Mouse (Mus musculus) right cerebral cortex, postnatal 4 days (tissue): ENCODE results near the gene Akain1.

Experiments used
- DNase-seq: peaks from one replicate; pipeline ENCODE4 v3.0.0-alpha.2; 2022

The Akain1 gene

DNA sequence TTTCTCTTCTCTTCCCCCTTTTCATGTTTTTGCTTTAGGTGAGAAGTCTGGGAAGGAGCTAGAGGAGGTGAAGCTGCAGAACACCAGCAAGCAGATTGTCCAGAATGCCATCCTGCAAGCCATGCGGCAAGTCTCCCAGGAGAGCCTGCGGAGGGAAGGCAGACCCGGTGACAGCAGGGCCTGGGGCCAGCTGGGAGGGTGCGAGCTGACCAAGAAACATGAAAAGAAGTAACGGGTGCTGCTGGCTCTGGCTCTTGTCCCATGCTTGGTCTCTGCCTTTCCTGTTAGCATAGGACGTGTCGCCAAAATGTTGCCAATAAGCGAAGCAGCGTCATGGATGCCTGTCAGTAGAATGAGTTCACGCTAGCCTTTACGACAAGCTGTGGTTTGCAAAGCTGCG lies 48.0 kb downstream of the Akain1 start:
- DNase-seq = no peak

DNA sequence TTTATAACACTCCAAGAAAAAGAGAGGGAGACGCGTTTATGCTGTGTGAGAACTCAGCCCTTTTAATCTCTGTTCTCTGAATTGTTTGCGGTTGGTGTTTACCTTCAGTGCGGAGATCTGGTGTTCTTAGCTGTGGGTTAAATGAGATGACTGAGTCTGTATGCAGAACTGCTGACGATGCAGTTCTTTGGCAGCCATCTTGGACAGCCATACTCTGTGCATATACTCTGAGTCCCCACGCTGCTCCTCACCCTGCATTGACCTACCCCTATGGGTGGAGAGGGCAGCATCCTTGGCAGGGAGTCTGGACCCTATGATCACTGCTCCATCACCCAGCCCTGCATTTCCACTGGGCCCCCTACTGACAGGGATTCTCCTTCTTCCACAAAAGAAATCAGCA lies 48.8 kb downstream of the Akain1 start:
- DNase-seq = no peak

- DNase-seq = no peak
Observed at GRCm38 (mm10) chr17:69488826-69489225, 49.7 kb downstream of the Akain1 start.

GRCm38 (mm10) chr17:69492368-69492767 lies 53.2 kb downstream of the Akain1 start:
- DNase-seq = no peak

GRCm38 (mm10) chr17:69495531-69495930 lies 56.4 kb downstream of the Akain1 start:
- no peak for DNase-seq

GRCm38 (mm10) chr17:69496125-69496524 lies 57.0 kb downstream of the Akain1 start:
- DNase-seq = no peak

DNA sequence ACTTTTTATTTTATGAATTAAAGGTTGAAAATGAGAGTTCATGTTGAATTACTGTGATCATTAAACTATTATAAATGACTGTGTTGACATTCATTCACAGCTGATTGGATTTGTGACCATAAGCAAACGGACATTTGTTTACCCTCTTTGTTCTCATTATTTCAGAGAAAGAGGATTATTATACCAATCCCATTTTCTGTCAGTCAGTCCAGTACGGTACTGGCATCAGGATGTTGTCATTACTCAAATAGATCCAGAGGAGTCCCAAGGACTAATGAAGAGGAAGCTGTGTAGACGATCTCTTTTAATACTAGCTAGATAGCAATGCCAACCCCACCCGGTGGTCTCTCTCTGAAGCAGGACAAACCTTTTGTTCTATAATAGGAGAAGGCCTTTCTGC lies 58.2 kb downstream of the Akain1 start:
- no peak for DNase-seq

DNA sequence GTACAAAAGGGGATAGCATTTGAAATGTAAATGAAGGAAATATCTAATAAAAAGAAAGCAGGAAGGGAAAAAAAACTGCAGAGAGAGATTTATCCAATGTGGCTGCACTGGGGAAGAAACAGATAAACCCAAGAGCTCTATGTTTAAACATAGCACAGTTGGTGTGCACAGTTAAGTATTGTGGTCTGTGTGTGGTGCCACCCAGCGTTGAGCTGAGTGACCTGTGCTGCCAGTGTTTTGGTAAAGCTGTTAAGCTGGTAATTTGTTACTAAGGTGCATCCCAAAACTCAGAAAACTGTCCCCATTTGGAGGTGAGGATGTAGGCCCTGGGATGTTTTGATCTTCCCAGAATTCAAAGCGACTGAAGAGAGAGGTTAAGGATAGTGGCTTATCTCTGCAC lies 59.8 kb downstream of the Akain1 start:
- no peak for DNase-seq

DNA sequence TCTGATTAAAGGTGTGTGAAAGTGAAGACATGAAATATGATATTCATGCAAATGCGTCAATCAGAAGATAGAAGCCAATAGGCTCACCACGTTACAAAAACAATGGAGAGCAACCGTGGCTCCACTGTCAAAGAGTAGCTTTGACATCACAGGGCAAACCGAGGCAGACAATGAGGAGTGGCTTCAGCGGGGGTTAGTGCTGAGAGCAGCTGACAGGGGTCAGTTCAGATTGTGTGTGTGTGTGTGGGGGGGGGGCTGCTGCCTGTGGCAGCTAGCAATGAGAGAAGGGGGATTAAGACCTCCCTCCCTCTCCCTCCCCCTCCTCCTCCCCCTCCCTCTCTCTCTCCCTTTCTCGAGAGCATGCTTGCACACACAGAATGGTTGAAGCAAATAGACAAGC lies 60.3 kb downstream of the Akain1 start:
- DNase-seq = no peak

DNA sequence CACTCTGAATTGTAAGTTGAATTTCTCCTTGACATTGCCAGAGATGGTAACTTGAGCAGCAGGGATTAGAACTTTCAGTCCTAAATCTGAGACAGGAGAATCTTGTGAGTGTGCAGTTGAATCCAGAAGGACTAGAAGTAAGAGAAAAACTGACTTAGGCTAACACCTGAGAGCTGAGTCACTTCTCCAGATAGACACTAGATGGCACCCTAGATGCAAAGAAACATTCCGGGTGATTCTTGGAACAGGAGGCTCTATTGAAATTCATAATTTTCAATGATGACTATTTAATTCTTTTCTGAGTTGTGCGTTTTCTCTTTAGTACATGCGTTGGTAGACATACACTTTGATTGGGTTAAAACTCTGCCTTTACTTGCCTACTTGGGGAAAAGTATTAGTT lies 66.9 kb downstream of the Akain1 start:
- no peak for DNase-seq

DNA sequence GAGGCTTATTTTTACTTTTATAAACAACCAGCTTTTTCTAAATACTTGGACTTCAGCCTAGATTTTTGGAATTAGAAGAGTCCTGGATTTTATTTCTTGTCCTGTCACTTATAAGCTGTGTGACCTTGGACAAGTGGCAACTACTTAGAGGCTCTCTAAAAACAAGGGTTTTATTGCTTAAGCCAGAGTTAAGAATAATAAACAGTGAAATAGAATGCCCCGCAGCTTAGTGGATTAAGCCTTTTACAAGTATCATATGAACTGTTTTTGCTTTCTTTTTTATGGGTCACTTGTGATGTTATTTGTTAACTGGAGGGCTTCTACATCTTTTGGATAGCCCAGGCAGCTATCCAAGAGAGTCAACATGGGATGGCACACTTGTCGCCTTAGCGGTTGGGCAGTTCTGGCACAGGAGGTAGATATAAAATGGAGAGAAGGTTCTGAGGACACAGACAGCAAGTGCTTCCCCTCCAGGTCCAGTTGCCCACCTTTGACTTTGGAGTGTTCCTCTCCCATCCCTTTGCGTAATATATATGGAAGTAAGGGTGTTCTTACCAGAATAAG lies 77.3 kb downstream of the Akain1 start:
- no peak for DNase-seq

DNA sequence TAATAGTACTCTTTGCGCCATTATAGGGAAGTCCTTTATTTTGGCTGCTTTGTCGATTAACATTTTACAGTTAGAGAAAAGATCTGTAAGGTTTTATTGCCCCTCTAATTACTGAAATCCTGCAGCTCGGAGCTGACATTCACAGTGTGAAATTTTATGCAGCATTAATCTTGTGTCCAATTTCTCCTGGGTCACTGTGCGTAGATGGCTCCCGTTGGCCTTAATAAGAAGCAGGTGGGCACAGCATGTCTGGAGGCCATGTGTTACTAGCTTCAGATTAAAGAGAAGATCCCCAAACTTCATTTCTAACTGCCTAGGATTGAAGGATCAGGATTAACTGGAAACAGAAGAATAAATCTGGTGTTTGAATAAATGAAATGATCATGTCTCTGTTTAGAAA lies 92.3 kb downstream of the Akain1 start:
- DNase-seq = no peak
